Mouse (Mus musculus) ES-Bruce4 (cell line): ENCODE data around the gene Ccdc169. TPM values are rescaled to one million over a fixed set of nuclear protein-coding genes. Genes with fewer than 3 reads are reported as not detected.

ENCODE experiments used
- H3K27ac ChIP-seq: 2 replicates; pipeline ENCODE4 v1.5.1; 2012; ENCODE audit warnings: low read length, inconsistent platforms; ENCODE audit not compliant: insufficient read depth
- H3K27me3 ChIP-seq: 2 replicates; pipeline ENCODE4 v1.6.1; 2012; ENCODE audit warnings: mild to moderate bottlenecking, low read length, inconsistent platforms; ENCODE audit not compliant: control insufficient read depth, poor library complexity, insufficient read depth, severe bottlenecking
- H3K36me3 ChIP-seq: 2 replicates; pipeline ENCODE4 v1.6.1; 2012; ENCODE audit warnings: inconsistent platforms, mild to moderate bottlenecking, low read length, moderate library complexity; ENCODE audit not compliant: control insufficient read depth, poor library complexity, insufficient read depth, severe bottlenecking
- H3K4me1 ChIP-seq: one replicate; pipeline ENCODE4 v1.8.1; 2011; ENCODE audit warnings: low read length; ENCODE audit not compliant: control insufficient read depth, insufficient read depth
- H3K4me3 ChIP-seq: 2 replicates; pipeline ENCODE4 v1.5.1; 2011; ENCODE audit warnings: low read depth, mild to moderate bottlenecking, low read length
- H3K9ac ChIP-seq: 2 replicates; pipeline ENCODE4 v1.6.1; 2012; ENCODE audit warnings: low read depth, mild to moderate bottlenecking, inconsistent platforms; ENCODE audit not compliant: poor library complexity, severe bottlenecking
- H3K9me3 ChIP-seq: replicated peaks from 2 replicates; pipeline ENCODE4 v1.6.1; 2012; ENCODE audit warnings: mild to moderate bottlenecking, low read length, inconsistent platforms; ENCODE audit not compliant: control insufficient read depth, poor library complexity, insufficient read depth, severe bottlenecking
- CTCF ChIP-seq: IDR thresholded peaks from one replicate; pipeline ENCODE4 v1.8.1; 2011; ENCODE audit warnings: low read depth, low read length
- EP300 ChIP-seq: IDR thresholded peaks from 2 replicates; pipeline ENCODE4 v1.6.1; 2011; ENCODE audit warnings: low read depth, low read length; ENCODE audit not compliant: insufficient read depth
- POLR2A ChIP-seq: IDR thresholded peaks from one replicate; pipeline ENCODE4 v1.8.1; 2011; ENCODE audit warnings: low read length; ENCODE audit not compliant: insufficient read depth
- polyA plus RNA-seq: library from polyadenylated mRNA; stranded (reverse); fragments of >200 nt; gene quantifications from 2 replicates; pipeline ENCODE4 v1.2.4, GENCODE M21; 2011; ENCODE audit warnings: low read depth; ENCODE audit not compliant: missing spikeins, insufficient read depth, insufficient read length

Ccdc169 gene
- polyA plus RNA-seq, 1 experiment = 0.27 TPM

GRCm38 (mm10) chr3:55114313-55115065 lies 22.6 kb upstream of the Ccdc169 start:
- Histone ChIP-seq H3K36me3 (no peaks in the 10 kb centered on the region), H3K9ac (no peak overlapping the region), H3K9me3 (no peaks in the 10 kb centered on the region; the same call in 1 of the 2 replicates), H3K4me3 (no peak overlapping the region), H3K4me1 (no peaks in the 10 kb centered on the region), H3K27ac (no peak overlapping the region), H3K27me3 (no peaks in the 10 kb centered on the region)
- TF ChIP-seq CTCF (no peak), EP300 (no peak), POLR2A (no peak)

- H3K27me3 ChIP-seq = no peaks in the 10 kb centered on the region
- H3K27ac ChIP-seq = no peak overlapping the region
- H3K36me3 ChIP-seq = no peaks in the 10 kb centered on the region
- no peak overlapping the region for H3K4me3 ChIP-seq
- H3K9me3 ChIP-seq = no peaks in the 10 kb centered on the region; the same call in 1 of the 2 replicates
- no peak for TF ChIP-seq CTCF
- TF ChIP-seq EP300 = no peak
- TF ChIP-seq POLR2A = no peak
- H3K4me1 ChIP-seq = no peaks in the 10 kb centered on the region
- H3K9ac ChIP-seq = no peak overlapping the region
Measured at GRCm38 (mm10) chr3:55115071-55115470, 22.1 kb upstream of the Ccdc169 start.

GRCm38 (mm10) chr3:55115989-55116388 lies 21.1 kb upstream of the Ccdc169 start:
- Histone ChIP-seq H3K4me3 (no peak overlapping the region), H3K27me3 (no peaks in the 10 kb centered on the region), H3K27ac (no peak overlapping the region), H3K9ac (no peak overlapping the region), H3K36me3 (no peaks in the 10 kb centered on the region), H3K9me3 (no peaks in the 10 kb centered on the region; the same call in 1 of the 2 replicates), H3K4me1 (no peaks in the 10 kb centered on the region)
- no peak for TF ChIP-seq POLR2A
- no peak for TF ChIP-seq CTCF
- TF ChIP-seq EP300 = no peak

- H3K4me1 ChIP-seq = no peaks in the 10 kb centered on the region
- H3K9ac ChIP-seq = no peak overlapping the region
- no peak overlapping the region for H3K4me3 ChIP-seq
- H3K36me3 ChIP-seq = peaks cover 4% of the 10 kb centered on the region; the same call in 1 of the 2 replicates
- H3K9me3 ChIP-seq = no peaks in the 10 kb centered on the region; the same call in 1 of the 2 replicates
- TF ChIP-seq EP300 (no peak), POLR2A (no peak), CTCF (no peak)
- H3K27me3 ChIP-seq = no peaks in the 10 kb centered on the region
- no peak overlapping the region for H3K27ac ChIP-seq
Measured at GRCm38 (mm10) chr3:55119275-55119898, 17.8 kb upstream of the Ccdc169 start.

- TF ChIP-seq EP300 = no peak
- TF ChIP-seq CTCF = no peak
- no peak for TF ChIP-seq POLR2A
- no peaks in the 10 kb centered on the region for H3K27me3 ChIP-seq
- H3K27ac ChIP-seq = no peak overlapping the region
- no peak overlapping the region for H3K9ac ChIP-seq
- H3K36me3 ChIP-seq = peaks cover 8% of the 10 kb centered on the region
- H3K4me3 ChIP-seq = no peak overlapping the region
- no peaks in the 10 kb centered on the region for H3K4me1 ChIP-seq
- H3K9me3 ChIP-seq = no peaks in the 10 kb centered on the region; the same call in 1 of the 2 replicates
Measured at GRCm38 (mm10) chr3:55122336-55122870, 14.7 kb upstream of the Ccdc169 start.

GRCm38 (mm10) chr3:55123064-55123463 lies 14.1 kb upstream of the Ccdc169 start:
- Histone ChIP-seq H3K9ac (no peak overlapping the region), H3K36me3 (peaks cover 12% of the 10 kb centered on the region), H3K27ac (no peak overlapping the region), H3K27me3 (no peaks in the 10 kb centered on the region), H3K9me3 (no peaks in the 10 kb centered on the region), H3K4me3 (no peak overlapping the region), H3K4me1 (no peaks in the 10 kb centered on the region)
- no peak for TF ChIP-seq POLR2A
